Mouse (Mus musculus): Measurements from ENCODE around the gene Gm12166.

The Gm12166 gene

DNA sequence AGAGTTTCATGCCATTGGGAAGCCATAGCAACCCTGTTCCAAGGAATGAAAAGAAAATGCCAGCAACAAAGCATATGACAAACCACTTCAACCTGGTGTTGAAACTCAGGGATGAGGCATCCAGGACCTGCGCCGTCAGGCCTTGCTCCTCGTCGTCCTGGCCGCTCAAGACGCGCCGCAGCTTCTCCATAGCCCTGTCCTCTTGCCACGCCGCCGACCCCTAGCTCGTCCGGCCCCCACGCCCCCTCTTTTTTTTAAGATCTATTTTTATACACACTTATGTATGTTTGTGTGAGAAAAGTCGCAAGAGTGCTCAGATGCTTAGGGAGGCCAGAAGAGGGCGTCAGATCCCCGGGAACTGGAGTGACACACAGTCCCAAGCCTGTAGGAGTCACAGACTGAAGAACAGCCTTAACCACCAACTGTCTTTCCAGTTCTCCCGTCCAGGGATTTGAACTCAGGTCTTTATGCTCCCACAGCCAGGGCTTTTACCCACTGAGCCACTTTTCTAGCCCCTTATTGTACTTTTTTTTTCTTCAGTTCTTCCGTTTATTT, at the start of gene Gm12166:
Gm12166 (minus strand) TSS at position 217 of the 555 bp plus-strand sequence.
- peak in 1 of 2 experiments; percentile 44 for DNase-seq (ENCODE audit: low spot score in 2 of 2)

DNA sequence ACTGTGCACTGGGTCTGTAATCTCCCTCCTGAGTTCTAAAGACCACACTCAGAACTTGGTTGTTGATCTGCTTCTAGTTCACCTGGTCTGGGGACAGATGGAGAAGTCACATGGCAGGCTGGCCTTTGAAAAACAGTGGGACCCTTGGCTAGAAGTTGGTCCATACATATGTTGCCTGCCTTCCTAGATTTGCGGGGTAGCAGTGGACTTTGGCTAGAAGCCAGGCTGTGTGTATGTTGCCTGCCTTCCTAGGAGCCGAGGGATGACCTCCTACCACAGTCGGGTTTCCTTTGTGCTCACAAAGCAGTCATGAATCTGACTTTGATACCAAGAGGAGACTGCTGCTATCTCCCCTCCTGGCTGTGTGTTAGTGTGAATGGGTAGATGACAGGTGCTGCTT, 44.9 kb upstream of the Gm12166 start:
- DNase-seq (ENCODE audit: low spot score in 2 of 2) = peak in 1 of 2 experiments; percentile 46

DNA sequence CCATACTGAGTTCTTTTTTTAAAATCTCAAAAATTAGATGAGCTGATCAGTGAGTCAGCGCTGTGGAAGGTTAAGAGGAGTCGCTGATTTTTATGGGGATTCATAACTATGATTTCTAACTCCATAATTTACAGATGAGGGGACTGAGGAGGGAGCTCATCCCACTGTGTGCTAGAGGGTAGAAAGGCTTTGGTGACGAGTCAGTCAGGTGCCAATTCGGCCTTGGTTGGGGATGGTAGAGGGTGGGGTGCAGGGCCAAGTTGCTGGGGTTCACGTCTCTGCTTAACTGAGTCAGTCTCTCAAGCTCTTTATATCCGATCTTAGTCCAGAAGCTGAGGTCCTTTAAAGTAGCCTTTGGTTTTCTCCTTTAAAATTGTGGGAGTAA, 44.1 kb upstream of the Gm12166 start:
- DNase-seq (ENCODE audit: low spot score in 2 of 2) = no peak

DNA sequence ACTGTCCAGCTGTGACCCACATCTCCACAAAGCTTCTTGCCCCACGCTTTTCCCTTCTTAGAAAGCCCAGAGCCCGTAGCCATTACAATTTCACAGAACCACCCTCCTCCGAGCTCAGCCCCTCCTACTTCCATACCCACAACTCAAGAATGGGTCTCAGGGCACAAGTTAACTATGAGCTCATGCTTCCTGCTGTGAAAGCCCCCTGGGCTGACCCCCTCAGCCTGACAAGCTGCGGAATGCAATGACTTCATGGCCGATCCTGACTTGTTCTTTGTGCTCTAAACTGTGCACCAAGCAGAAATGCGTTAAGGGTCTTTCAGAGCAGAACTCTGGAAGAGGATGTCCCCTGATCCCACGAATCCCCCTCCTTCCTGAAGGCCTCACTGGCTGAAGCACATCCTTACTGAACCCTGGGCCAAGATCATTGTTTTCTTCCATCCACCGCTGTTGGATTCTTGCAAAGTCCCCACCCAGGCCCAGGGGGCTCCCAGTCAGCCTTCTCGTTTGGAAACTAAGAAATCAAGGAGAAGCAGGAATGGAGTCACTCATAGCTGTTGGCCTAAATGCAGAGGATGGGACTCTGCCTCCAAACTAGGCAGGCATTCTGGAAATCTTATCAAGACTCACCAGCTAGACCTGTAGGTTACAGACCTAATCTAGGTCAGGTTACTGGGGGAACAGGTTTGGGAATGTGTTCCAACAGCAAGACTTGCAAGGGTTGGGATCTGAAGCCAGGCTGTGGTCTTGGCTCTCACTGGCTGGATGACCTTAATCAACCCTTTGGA, 43.5 kb upstream of the Gm12166 start:
- no peak for DNase-seq (ENCODE audit: low spot score in 2 of 2)

DNA sequence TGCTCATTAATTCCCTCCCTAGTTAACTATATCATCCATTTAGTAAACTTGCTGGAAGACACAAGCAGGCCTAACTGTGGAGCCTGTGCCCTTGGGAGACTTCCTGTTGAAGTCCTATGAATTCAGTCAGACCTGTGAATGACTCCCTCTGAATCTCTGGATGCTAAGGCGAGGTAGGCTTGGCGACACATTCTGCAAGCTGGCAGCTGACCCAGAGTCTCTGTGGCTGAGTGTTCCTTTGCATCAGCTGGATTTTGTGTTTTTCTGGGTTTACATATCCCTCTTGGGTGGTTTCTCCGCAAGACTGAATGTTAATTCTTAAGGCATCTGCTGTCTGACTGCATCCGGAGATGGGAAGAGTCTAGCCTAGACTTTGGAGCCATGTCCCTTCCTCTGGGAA, 40.0 kb upstream of the Gm12166 start:
- DNase-seq (ENCODE audit: low spot score in 2 of 2) = no peak

DNA sequence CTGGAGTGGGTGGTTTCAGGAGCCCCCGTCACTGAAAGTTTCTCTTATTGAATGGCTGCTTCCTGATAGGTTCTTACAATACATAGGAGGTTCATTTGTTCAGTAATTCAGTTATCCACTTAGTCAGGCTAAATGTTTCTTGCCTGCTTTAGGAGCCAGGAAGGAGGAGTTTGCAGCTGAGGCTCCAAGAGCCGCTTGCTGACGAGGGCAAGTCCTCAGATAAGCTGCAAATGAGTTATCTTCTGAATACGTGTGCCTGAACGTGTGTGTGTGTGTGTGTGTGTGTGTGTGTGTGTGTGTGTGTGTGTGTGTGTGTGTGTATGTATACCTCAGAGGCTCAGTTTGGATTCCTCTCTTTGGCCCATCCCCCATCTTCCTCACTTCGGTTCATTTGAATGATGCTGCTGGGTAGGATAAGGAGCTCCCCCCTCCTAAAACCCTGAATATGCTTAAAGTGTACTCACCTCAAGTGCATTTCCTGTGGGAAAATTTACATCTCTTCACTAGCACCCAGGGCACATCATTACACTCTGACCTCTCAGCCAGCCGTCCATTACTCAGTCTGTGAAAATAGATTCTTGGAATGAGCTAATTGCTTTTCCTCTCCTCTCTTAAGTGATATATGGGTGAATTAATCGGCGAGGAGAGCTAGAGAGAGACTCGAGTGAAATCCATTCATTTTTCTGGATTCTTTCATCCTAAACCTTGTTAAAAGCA, 39.0 kb upstream of the Gm12166 start:
- DNase-seq (ENCODE audit: low spot score in 2 of 2) = no peak

DNA sequence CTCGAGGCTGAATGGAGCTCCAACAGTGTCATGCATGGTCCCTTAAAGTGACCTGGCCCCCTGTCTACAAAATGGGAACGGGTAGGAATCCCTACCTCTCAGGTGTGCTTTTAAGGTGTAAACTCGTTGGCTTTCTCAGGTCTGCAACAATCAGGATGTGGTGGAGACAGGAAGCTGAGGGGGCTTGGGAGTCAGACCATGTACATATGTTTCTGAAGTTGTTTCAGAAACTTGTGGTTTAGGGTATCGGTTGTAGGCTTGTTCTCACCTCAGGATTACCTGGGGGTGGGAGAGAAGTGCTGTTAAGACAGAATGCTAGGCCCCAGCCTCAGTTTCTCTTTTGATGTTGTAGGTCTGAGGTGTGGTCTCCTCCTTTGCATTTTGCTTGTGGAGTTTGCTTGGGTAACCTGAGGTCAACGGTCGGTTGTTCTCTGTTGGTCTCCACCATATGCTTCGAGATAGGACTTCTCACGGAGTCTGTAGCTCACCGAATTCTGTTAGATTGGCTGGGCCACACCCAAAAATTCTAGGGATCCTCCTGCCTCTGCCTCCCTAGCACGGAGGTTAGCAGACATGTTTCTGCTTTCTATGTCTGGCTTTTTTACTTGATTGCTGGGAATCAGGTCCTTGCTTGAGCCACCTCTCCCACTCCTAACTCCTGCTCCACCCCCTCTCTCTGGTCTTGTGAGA, 38.1 kb upstream of the Gm12166 start:
- no peak for DNase-seq (ENCODE audit: low spot score in 2 of 2)

DNA sequence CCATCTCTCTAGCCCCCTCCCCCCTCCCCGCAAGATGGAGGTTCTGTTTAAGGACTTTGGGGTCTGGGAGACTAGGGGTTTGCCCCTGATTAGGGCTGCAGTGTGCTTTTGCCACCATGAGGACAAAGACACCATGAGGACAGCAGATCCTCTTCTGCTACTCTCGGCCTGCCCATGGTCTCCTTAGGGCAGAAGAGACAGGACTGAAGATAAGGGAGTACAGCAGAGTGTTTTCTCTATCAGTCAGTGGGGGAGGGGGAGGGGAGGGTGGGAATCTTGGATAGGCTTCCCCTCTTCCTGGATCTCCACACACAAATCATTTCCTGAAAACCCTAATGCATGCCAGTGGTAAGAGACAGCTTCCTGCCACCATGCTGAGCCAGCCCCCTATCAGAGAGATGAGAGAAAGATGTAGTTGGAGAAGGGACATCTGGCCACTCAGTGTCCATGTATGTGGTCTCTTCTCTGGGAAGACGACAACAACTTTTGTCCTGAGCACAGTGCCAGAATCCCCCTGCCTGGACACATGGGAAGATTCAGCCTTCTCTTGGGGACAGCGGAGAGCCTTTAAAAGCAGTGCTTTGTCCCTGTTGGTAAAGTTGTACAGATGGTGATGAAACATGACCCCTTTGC, 37.1 kb upstream of the Gm12166 start:
- no peak for DNase-seq (ENCODE audit: low spot score in 2 of 2)

DNA sequence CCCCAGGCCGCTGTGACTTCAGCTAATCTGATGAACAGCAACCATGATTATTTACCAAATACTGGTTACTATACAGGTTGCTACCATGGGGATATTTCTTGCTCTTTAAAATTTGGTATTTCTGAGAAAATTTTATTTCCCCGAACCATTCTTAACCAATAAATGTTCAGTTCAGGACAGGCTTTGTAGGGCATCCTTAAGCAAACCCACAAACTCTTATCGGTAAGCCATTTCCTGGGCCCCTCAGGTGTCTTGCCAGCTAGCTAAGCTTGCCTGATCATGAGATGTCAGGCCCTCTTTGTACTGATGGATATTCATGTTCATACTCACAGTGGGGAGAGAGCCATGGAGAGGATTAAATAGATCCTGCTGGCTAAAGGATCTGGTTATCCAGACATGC, 34.3 kb upstream of the Gm12166 start:
- no peak for DNase-seq (ENCODE audit: low spot score in 2 of 2)

DNA sequence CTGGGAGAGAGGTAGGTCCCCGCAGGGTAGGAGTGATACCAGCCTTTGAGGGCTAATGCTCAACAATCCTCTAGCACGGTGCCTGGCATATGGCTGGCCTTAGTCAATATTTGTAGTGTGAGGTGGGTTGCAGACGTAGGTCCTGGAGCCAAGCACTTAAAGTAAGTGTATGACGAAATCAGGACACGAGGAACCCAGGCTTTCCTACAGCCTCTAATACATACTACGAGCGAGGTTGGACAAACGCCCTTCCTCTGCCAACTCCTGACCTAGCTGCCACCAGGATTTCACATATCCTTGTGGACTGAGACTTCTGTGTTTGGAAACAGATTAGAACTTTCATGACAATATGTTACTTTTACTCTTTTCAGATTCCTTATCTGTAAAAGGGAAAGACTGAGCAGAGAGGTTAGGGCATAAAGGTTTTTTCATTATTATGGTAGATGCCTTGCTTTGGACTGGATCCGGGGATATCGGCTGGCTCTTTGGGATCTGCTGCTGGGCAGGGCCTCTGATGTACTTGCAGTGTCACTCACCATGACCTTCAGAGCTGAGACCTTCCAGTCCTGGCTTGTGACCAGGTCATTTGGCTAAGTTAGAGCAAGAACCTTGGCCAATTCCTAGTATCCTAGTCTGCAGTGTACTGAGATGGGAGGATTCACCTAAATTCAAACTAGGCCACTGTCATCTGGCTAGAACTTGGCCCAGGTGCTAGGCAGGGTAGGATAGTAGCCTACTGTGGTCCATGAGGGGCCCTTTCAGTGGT, 33.5 kb upstream of the Gm12166 start:
- DNase-seq (ENCODE audit: low spot score in 2 of 2) = no peak

DNA sequence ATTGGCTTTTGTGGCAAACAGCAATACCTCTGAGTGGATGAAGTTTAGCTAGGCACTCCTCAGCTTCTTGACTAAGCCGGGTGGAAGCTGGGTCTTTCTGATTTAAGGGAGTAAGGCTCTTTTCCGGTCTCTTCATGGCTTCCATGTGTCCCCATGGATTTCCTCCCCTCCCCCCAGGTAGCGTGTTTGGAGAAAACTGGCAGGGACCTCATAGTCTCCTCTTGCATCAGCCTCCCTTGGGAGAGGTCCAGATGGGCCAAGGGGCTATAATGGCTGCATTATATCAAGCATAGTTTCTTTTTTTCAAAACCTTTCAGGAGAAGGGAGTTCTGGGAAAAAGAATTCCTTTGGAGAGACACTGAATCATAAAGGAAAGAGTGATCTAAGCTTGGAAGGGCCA, 32.4 kb upstream of the Gm12166 start:
- no peak for DNase-seq (ENCODE audit: low spot score in 2 of 2)

DNA sequence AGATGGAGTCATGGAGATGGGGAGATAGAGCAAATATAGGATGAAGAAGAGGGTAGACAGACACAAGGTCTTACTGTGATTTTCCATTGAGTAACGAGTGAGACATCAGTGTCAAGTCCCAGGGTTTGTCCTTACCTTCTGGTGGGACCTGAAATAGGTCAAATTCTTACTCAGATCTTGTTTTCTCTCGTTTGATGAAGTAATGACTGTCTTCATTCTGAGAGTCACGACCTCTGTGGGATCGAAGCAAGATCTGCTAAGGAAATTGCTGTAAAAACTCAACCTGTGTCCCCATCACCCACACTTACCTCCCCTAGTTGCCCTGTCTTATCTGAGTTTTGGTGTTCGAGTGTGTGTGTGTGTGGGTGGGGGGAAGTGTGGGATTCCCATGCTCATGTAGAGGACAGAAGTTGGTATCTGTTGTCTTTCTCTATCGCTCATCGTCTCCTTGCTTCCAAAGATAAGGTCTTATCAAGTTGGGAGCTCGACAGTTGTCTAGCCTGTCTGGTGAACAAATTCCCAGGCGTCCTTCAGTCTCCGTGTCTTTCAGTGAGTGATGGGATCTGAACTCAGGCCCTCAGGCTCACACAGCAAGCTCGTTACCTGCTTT, 31.8 kb upstream of the Gm12166 start:
- DNase-seq (ENCODE audit: low spot score in 2 of 2) = no peak

DNA sequence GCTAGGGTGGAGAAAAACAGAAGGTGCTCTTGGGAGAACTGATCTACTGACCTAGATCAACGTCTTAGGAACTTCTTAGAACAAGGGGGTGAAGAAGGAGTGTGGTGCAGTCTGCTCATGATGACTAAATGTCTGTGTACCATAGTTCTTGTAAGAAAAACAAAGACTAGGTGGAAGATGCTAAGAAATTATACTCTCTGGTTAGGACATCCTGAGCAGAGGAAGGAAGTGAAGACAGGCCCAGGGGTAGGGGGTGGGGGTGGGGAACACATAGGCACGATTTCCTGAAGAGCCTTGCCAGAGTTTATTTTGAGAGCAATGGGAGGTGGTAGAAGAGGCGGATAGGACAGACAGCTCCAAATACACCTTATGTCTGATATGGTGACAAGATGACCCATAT, 31.3 kb upstream of the Gm12166 start:
- DNase-seq (ENCODE audit: low spot score in 2 of 2) = no peak

DNA sequence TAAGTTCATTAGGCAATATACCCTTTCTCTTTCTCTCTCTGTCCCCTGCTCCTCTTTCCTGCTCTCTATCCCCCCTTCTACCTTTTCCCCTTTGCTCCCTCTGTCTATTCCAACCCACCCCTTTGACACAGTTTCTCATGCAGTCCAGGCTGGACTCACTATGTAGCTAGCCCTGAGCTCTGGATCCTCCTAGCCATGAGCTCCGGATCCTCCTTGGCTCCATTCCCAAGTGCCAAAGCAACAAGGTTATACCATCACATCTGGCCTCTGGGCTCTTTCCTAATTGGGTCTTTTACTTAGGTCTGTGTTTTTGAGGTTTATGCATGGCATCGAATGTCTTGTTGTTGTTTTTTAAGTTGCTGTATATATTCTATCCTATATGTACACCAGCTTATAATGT, 29.0 kb upstream of the Gm12166 start:
- DNase-seq (ENCODE audit: low spot score in 2 of 2) = no peak

DNA sequence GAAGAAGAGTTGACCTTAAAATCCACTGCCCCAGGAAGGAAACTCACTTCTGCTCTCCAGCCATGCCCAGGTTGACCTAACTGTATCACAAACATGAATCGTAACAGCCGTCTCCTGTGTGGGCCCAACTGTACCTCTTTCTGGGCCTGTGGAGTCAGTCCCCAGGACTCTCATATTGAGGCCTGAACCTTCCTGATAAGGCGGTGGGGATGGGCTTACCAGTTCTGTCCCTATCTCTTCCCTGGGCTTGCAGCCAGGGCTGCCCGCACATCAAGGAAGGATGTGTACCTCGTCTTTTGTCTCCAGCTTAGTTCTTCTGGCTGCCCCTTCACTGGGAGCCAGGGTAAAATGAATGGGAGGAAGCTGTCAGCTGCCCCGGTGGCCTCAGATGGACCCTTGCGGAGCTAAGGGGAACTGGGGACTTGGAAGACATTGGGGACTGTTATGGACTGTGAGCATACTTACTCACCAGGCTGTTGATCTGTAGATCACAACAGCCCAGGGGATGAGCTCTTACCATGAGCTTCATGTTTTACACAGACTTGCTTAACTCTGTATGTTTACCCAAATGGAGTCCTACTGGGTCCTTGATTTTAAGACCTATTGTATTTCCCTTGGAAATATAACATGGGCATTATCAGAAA, 25.7 kb upstream of the Gm12166 start:
- no peak for DNase-seq (ENCODE audit: low spot score in 2 of 2)

DNA sequence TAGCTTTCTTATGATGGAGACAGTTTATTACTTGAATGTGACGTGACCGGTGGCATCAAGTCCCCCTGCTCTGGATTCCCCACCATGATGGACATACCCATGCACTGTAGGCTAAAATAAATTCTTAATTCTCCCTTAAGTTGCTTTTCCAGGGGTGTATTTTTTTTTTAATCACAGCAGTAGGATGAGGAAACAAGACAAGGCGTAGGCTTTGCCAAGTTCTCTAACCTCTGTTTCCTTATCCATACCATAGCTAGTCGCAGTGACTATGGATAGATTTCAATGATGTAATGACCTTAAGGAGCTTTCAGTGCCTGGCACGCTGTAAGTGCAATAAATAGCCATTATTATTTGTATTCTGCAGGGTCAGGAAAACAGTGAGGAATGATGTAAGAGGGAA, 25.2 kb upstream of the Gm12166 start:
- no peak for DNase-seq (ENCODE audit: low spot score in 2 of 2)

DNA sequence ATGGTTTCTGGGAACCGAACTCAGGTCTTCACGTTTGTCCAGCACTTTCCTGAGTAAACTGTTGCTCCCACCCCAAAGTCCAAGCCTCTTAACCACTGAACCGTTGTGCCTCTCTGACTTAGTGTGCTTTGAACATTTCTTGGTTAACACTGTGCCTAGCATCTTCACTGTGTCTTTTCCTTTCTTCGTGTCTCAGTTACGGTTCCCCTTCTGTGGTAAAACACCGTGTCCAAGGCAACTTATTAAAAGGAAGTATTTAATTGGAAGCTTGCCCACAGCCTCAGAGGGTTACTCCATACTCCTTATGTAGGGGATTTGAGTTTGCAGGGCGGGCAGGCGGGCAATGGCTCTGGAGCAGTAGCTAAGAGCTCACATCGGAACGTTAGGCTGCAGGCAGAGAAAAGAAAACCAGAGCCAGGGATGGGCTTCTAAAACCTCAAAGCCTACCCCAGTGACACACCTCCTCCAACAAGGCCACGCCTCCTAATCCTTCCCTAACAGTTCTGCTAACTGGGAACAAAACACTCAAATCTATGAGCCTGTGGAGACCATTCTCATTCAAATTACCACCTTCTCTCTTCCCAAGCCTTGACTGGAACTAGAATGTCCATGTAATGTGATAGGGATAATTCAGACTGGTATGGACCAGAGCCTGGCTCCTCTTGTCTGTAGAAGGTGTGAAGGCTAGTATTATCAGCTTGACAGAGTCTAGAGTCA, 24.5 kb upstream of the Gm12166 start:
- no peak for DNase-seq (ENCODE audit: low spot score in 2 of 2)

DNA sequence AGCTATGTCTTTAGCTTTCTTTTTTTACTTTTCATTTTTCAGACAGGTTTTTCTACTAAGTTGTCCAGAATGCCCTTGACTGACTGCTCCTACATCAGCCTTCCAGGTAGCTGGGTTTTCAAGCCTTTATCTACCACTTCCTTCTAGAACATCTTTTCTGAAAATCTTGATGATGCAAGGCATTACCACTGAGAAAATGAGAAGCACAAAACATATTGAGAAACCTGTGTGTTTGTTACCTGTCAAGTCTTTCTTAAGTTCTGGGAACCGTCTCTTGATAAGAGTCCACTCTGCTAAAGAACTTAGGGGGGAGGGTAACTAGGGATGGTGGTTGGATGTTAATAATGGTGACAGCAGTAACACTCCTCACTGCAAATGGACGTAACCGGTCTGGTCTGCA, 23.4 kb upstream of the Gm12166 start:
- no peak for DNase-seq (ENCODE audit: low spot score in 2 of 2)

DNA sequence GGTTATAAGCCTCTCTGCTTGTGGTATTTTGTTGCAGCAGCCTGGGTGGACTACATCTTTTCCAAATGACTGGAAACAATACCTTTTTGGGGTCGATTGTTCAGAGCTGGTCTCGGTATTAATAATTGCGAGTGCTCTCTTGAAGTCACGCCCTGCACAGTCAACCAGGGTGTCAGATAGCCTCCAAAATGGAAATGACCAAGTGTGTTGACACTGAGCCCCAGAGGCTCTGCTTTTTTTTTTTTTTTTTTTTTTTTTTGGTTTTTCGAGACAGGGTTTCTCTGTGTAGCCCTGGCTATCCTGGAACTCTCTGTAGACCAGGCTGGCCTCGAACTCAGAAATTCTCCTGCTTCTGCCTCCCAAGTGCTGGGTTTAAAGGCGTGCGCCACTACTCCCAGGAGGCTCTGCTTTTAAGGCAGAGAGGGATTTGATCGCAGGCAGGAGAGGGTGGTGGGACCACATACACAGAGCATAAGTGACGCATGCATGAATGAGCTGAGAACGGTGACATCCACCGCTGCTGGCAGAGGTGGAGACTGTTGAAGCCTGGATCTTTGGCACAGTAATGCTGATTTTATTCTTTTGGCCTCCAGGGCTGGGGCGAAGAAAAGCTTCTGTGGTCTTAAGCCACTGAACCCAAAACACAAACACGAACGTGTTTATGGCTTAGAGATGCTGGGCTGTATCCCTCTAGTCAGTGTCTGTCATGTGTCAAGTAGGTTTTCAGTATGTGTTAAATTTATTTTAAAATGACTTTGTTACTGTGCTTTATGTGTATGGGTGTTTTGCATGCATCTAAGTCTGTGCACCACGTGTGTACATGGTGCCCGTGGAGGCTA, 21.9 kb upstream of the Gm12166 start:
- no peak for DNase-seq (ENCODE audit: low spot score in 2 of 2)
